Mouse (Mus musculus) cerebellum, adult 2 months (tissue): Measurements from ENCODE around the gene Cd22. TPM values are rescaled to one million over a fixed set of nuclear protein-coding genes. Genes with fewer than 3 reads are reported as not detected.

Experiments used
- DNase-seq, 2 experiments: peaks; one replicate each; pipeline ENCODE4 v3.0.0; 2021
- H3K27ac ChIP-seq: fragments of 200-500 bp; 2 replicates; pipeline ENCODE4 v1.5.1; 2012; ENCODE audit warnings: low read length, control low read depth, inconsistent platforms; ENCODE audit not compliant: insufficient read depth
- H3K27me3 ChIP-seq: fragments of 200-500 bp; 2 replicates; pipeline ENCODE4 v1.6.1; 2012; ENCODE audit warnings: inconsistent platforms, mild to moderate bottlenecking, low read length, moderate library complexity; ENCODE audit not compliant: control insufficient read depth, insufficient read depth
- H3K4me1 ChIP-seq: fragments of 200-500 bp; 2 replicates; pipeline ENCODE4 v1.6.1; 2011; ENCODE audit warnings: low read length; ENCODE audit not compliant: control insufficient read depth, insufficient read depth
- H3K4me3 ChIP-seq: fragments of 200-500 bp; replicated peaks from 2 replicates; pipeline ENCODE3; 2011; ENCODE audit warnings: mild to moderate bottlenecking, low read depth, low read length, control low read depth; ENCODE audit not compliant: insufficient read depth
- CTCF ChIP-seq: fragments of 200-500 bp; IDR thresholded peaks from 2 replicates; pipeline ENCODE4 v1.5.1; 2011; ENCODE audit warnings: low read depth, mild to moderate bottlenecking, control low read depth, low read length, moderate library complexity, borderline replicate concordance; ENCODE audit not compliant: insufficient read depth
- POLR2A ChIP-seq: fragments of 200-500 bp; IDR thresholded peaks from 2 replicates; pipeline ENCODE4 v1.6.1; 2011; ENCODE audit warnings: low read length, control low read depth, borderline replicate concordance; ENCODE audit not compliant: insufficient read depth
- WGBS: fragments of 180-500 bp; shearing (Covaris S2); methylation state at CpG from one replicate; pipeline ENCODE4 v1.1.7; 2018; 5-methylcytosine and 5-hydroxymethylcytosine counted together
- polyA plus RNA-seq: library from polyadenylated mRNA; depleted of rRNA; stranded (reverse); fragments of >200 nt; gene quantifications from 2 replicates; pipeline ENCODE4 v1.2.3, GENCODE M21; 2012; rRNA removed

Cd22 gene
- polyA plus RNA-seq, 1 experiment, result 0.11 TPM

DNA sequence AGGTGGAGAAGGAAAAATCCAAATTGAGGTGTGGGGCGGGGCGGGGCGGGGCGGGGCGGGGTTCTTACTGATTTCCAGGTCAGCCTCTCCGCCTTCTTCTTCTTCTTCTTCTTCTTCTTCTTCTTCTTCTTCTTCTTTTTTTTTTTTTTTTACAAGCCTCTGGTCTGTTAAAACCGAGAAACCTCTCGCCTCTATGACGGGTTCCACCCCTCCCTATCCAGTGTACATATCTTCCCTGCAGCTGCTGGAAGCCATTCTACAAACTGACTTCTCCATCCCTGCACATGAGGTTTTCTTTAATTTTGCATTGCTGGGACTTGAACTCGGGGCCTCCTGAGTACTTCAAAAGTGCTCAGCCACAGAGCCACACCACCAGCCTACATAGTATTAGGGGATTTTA lies 53.5 kb downstream of the Cd22 start:
- no peaks in the 10 kb centered on the region for H3K27me3 ChIP-seq
- 90% methylated on average over 10 of the region's 10 CpGs for WGBS

DNA sequence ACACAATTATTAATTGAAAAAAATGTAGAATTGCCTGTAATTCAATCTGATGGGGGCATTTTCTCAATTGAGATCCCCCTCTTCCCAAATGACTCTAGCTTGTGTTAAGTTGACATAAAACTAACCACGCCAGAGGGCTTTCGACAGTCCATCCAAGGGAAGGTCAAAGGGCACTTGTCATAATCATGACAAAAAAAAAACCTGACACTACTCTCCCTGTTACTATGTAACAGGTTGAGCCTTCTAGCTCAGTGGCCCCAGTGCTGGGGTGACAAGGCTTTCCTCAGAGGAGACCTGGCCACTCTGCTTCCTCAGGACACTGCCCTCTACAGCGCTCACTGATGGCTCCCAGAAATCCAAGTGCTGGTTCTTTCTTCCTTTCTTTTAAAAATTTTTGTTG lies 55.8 kb downstream of the Cd22 start:
- DNase-seq, result no peak
- Histone ChIP-seq H3K4me1 (no peaks in the 10 kb centered on the region), H3K27me3 (no peaks in the 10 kb centered on the region), H3K27ac (no peak overlapping the region), H3K4me3 (no peak overlapping the region)
- TF ChIP-seq POLR2A, result no peak
- no peak for TF ChIP-seq CTCF
- WGBS, result 88% methylated on average over 3 of the region's 3 CpGs

More for the DNA sequence above, 53.5 kb downstream of the Cd22 start:
- Histone ChIP-seq H3K4me1 (no peaks in the 10 kb centered on the region), H3K4me3 (no peak overlapping the region), H3K27ac (no peak overlapping the region)
- DNase-seq, result no peak
- TF ChIP-seq CTCF (no peak), POLR2A (no peak)

DNA sequence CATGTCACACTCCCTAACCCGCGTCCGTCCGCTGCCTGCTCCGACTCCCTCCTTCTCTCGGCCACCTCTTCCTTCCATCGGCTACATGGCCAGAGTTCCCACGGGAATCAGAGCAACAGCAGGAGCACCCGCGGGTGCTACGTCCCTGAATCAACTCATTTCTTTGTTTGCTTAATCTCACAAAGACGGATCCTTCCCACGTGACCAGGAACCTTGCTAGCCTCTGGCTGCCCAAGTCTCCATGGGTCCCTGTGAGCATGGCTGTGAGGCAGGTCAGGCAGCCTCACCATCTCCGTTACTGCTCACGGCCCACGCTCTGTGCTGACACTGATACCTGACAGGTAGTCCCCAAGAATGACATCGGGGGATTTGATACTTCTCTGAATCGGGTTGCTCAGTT lies 56.5 kb downstream of the Cd22 start, which contains the start of gene Ffar2:
Ffar2 (minus strand) TSS at position 101 of the 400 bp plus-strand sequence.
- H3K27ac ChIP-seq, result no peak within 1 kb of the TSS
- TF ChIP-seq POLR2A (no peak), CTCF (no peak)
- no peaks in the 10 kb centered on the region for H3K27me3 ChIP-seq
- 89% methylated on average over 18 of the region's 18 CpGs for WGBS
- H3K4me1 ChIP-seq, result no peaks in the 10 kb centered on the region
- H3K4me3 ChIP-seq, result no peak within 1 kb of the TSS
- DNase-seq, result no peak

DNA sequence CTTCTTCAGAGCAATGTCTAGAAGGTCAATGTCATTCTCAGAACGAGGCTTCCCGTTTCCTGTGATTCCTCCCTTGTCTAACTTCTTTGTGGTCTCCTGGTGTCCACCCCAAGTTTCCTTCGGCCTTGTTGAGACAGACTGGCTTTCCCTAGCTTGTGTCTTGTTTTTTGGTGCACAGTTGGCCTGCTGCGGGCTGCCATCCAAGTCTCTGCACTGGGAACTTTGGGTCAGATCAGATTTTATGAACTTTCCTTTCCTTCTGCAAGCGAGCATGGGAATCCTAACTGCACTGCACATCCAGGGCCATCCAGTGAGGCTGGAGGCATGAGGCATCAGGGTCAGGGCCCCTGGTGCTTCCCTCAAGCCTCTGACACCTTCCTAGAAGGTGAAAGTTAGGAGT lies 58.6 kb downstream of the Cd22 start:
- Histone ChIP-seq H3K27me3 (no peaks in the 10 kb centered on the region), H3K4me3 (no peak overlapping the region), H3K27ac (no peak overlapping the region), H3K4me1 (no peaks in the 10 kb centered on the region)
- WGBS, result 59% methylated on average over 5 of the region's 5 CpGs
- TF ChIP-seq POLR2A, result no peak
- no peak for TF ChIP-seq CTCF
- no peak for DNase-seq

DNA sequence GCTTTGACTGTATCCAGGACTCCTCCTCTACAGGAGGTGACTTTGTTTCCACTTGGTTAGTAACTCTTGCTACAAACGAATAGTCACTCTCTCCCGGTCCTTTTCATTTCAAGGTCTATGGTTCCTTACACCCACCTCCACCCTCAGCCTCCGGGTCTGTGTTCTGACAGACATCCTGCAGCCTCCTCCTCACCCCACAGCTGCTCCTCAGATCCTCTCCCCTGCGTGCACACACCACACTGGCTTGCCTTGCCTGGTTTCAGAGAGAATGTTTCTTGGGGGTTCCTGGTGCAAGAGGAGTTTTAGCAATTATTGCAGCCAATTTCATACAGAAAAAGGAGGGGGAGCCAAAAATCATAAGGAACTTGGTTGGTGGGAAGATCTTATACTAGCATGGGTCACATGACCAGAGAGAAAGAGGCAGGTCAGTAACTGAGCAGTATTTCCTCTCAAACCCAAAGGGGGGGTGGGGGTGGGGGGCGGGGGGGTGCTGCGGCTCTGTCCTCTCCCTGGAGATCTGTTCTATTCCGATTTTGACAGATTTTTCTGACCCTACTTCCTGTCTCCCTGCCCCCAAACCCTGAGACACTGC lies 59.2 kb downstream of the Cd22 start:
- Histone ChIP-seq H3K4me3 (no peak overlapping the region), H3K4me1 (no peaks in the 10 kb centered on the region), H3K27ac (no peak overlapping the region), H3K27me3 (no peaks in the 10 kb centered on the region)
- 44% methylated on average over 7 of the region's 7 CpGs for WGBS
- no peak for TF ChIP-seq CTCF
- no peak for TF ChIP-seq POLR2A
- DNase-seq, result no peak

DNA sequence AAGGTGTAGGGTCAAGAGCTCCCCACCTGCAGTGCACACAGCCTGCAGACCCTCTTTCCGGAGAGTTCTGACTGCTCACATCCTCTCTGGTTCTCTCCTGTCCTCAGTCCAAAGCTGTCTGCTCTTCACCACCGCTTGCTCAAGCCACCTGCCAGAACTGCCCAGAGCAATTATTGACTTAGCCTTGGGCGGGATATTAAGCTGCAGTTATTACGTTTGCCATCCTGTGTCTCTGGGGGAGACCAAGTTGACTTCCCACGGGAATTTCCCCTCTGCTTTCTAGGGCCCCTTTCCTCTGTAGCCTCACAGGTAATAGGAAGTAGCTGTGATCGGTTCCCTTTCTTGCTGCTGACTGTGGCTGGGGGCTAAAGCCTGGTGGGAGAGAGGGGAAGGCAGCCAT lies 60.0 kb downstream of the Cd22 start:
- no peak overlapping the region for H3K4me3 ChIP-seq
- no peak overlapping the region for H3K27ac ChIP-seq
- H3K4me1 ChIP-seq, result no peaks in the 10 kb centered on the region
- TF ChIP-seq CTCF, result no peak
- no peak for DNase-seq
- WGBS, result 36% methylated on average over 6 of the region's 6 CpGs
- no peaks in the 10 kb centered on the region for H3K27me3 ChIP-seq

Other genes with a start within 250 kb of the Cd22 start
- not detected in 2 replicates for gene Etv2, start 244.5 kb downstream of the Cd22 start, polyA plus RNA-seq
- gene Rbm42, start 230.0 kb downstream of the Cd22 start, polyA plus RNA-seq, result 66.6 and 69.5 TPM in 2 replicates
- gene Haus5, start 215.3 kb downstream of the Cd22 start, polyA plus RNA-seq, result 16.4 and 17.1 TPM in 2 replicates
- not detected in 2 replicates for gene Pmis2, start 208.7 kb downstream of the Cd22 start, polyA plus RNA-seq
- gene 2200002J24Rik, start 181.4 kb downstream of the Cd22 start, polyA plus RNA-seq, result not detected in 2 replicates
- gene Atp4a, start 168.1 kb downstream of the Cd22 start, polyA plus RNA-seq, result 0.33 and 0.39 TPM in 2 replicates
- 247 TPM in 2 replicates for gene Tmem147, start 150.8 kb downstream of the Cd22 start, polyA plus RNA-seq
- gene Gapdhs, start 136.7 kb downstream of the Cd22 start, polyA plus RNA-seq, result not detected in 2 replicates
- 6.3 and 6.9 TPM in 2 replicates for gene Sbsn, start 128.9 kb downstream of the Cd22 start, polyA plus RNA-seq
- 1.4 and 1.8 TPM in 2 replicates for gene Dmkn, start 116.6 kb downstream of the Cd22 start, polyA plus RNA-seq
- not detected in 2 replicates for gene Krtdap, start 92.4 kb downstream of the Cd22 start, polyA plus RNA-seq
- gene Ffar2, start 56.6 kb downstream of the Cd22 start, polyA plus RNA-seq, result 0.03 TPM in 1 of 2 replicates, not detected in the other
- gene Ffar3, start 24.2 kb downstream of the Cd22 start, polyA plus RNA-seq, result not detected in 2 replicates
- gene Ffar1, start 18.8 kb downstream of the Cd22 start, polyA plus RNA-seq, result not detected in 2 replicates
- 683 and 783 TPM in 2 replicates for gene Mag, start 34.5 kb upstream of the Cd22 start, polyA plus RNA-seq
- not detected in 2 replicates for gene Hamp2, start 44.3 kb upstream of the Cd22 start, polyA plus RNA-seq
- gene Hamp, start 63.7 kb upstream of the Cd22 start, polyA plus RNA-seq, result not detected in 2 replicates
- gene Usf2, start 76.5 kb upstream of the Cd22 start, polyA plus RNA-seq, result 226 and 230 TPM in 2 replicates
- gene Lsr, start 93.1 kb upstream of the Cd22 start, polyA plus RNA-seq, result 9.2 and 9.4 TPM in 2 replicates
- gene Fam187b, start 93.4 kb upstream of the Cd22 start, polyA plus RNA-seq, result 0.13 and 0.29 TPM in 2 replicates
- gene Fxyd5, start 162.1 kb upstream of the Cd22 start, polyA plus RNA-seq, result 9.0 and 14.8 TPM in 2 replicates
- gene Fxyd7, start 171.1 kb upstream of the Cd22 start, polyA plus RNA-seq, result 72.5 and 99.7 TPM in 2 replicates
- gene Fxyd1, start 176.9 kb upstream of the Cd22 start, polyA plus RNA-seq, result 202 and 222 TPM in 2 replicates
- gene Lgi4, start 179.0 kb upstream of the Cd22 start, polyA plus RNA-seq, result 48.9 and 54.2 TPM in 2 replicates
- gene Fxyd3, start 196.4 kb upstream of the Cd22 start, polyA plus RNA-seq, result 1.3 and 1.4 TPM in 2 replicates
- gene Hpn, start 234.9 kb upstream of the Cd22 start, polyA plus RNA-seq, result 9.4 and 10.8 TPM in 2 replicates
- gene Scn1b, start 246.7 kb upstream of the Cd22 start, polyA plus RNA-seq, result 1,376 and 1,380 TPM in 2 replicates